Mouse (Mus musculus): Measurements from ENCODE around the gene Fam180a.
A peak's percentile ranks its signal among the peaks of the same experiment; 100 is the strongest.

Fam180a gene

DNA sequence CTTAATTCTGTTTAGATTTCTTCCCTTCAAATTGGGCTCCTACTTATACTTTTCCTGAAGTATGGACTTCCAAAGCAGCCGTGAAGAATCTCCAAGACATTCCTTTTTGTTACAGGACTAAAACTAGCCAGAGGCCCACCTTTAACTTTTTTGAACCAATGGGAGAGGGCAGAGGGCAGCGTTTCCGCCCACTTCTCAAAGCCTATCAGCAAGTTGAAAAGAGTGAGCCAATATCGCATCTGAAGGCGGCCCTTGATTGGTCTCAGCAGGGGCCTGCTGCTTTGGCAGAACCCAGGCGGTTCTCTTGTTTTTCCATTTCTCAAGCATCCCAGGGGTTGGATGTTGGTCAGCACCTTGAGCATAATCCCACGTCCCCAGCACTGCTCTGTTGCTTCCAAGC is 17.9 kb downstream of the Fam180a start, which contains the start of gene Slc13a4:
Gene Slc13a4 (minus strand): TSS at position 95 of the 400 bp plus-strand sequence.
- DNase-seq = no peak

DNA sequence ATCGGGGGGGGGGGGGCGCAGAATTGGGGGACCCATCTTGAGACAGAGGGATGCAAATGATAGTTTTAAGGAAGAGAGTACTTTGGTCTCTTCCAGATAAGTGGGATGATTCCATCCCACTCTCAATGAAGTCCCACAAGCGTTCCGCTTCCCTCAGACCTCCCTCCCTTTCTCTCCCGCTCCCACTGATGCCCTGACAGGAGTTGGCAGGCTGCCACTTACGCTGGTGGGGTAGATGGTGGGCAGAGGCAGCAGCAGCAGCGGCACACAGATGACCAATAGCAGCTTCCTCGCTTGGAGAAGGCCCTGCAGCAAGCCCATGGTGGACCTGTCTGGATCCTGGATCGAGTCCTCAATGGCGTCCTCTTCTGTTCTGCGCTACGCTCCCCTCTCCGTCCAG is 18.8 kb downstream of the Fam180a start:
- DNase-seq = peak; percentile 41 to 47

DNA sequence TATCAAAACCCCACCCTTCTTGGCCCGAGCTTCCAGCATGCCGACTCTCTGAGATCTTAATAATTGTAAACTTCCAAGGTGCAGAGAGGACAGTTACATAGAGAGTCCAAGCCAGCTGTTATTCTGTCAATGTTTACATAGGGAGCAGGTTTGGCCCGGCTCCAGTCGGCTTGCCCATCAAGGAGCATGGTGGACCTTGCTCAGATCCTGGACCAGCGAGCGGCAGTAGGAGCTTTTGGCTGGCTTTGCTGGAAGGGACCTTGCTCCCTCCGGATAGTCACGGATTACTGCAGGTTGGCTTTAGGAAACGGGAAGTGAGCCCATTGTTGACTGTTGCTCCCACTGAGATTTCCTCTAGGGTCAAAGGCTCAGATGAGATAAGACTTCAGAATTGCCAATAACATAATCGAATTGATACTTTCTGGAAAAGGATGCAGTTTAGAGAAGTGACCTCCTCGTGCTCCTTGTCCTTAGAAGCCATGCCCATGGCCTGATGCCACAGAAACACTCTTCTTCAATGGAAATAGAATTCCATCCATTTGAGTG is 22.5 kb downstream of the Fam180a start:
- DNase-seq = no peak

DNA sequence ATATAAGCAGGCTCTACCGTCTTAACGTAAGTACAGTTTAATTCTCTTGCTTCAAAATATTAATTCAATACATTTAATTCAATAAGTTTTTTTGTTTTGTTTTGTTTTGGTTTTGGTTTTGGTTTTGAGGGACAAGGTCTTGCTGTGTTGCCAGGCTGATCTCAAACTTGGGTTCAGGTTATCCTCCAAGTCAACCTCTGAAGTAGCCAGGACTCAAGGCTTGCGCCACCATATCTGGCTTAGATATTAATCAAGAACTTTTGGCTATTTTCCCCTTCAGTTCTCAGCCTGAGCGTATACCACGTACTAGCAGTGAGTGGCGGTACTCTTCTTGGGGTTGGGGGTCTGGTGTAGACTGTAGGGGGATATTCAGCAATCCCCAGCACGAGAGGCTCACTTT is 23.4 kb downstream of the Fam180a start:
- DNase-seq = no peak

DNA sequence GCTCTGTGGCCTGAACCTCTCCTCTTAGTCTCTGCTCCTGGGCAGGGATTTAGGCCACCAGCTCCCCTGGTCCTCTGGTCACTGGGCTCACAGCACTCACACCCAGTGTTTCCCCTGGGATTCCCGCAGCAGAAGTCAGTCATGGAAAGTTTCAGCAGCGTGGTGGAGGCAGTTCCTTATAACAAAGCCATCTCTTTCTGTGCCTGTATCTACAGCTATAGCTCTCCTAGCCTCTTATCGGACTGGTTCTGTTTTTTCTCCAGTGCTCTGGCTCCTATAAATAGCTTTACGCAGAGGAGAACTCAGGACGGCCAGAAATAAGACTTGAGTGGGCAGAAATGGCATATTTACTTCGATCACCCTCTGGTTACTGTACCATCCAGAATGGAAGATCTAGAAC is 27.6 kb downstream of the Fam180a start:
- no peak for DNase-seq

DNA sequence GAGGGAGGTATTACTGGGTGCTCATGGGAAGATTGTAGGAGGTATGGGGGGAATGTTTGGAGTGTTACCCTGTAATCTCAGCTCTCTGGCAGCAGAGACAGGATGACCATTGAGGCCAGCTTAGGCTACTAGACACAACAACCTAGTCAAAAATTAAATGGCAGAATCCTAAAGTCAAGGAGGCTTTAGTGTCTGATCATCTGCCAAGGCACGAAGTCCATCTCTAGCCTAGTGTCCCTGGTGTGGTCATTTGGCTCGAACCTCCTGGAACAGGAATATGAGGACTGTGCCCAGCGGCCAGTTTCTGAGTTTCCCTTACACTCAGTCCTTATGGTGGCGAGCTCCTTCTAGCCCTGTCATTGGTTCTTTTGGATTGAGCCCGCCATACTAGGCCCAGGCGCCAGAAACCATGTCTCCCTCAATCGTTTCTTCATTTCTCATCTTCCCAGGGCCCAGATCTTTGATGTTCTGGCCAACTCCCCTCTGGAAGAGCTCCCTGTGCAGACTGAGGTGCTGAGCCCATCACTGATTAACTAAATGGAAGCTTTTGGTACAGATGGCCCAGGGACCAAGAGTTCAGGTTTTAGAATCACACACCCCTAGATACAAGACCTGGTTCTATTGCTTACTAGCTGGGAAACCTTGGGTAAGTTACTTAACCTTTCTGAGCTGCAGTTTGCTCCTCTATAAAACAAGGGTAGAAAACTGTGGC is 28.3 kb downstream of the Fam180a start:
- no peak for DNase-seq

DNA sequence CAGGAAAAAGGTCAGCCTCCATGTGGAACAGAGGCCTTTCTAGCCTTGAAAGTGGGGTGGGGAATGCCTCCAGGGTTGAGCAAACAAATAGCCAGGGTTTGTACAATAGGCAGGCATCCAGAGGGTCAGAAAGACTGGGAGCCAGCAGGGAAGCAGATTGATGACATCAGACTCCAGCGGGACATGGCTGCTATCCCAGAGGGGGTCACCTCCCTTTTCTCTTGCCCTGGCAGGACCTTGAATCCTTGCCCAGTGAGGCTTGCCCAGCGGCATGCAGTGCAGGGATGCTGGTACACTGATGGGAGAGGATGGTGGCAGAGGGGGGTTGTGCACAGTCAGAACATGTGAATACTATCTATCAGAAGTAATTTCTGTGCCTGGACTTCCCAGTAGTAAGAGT is 28.9 kb downstream of the Fam180a start:
- peak; percentile 29 to 48 for DNase-seq

DNA sequence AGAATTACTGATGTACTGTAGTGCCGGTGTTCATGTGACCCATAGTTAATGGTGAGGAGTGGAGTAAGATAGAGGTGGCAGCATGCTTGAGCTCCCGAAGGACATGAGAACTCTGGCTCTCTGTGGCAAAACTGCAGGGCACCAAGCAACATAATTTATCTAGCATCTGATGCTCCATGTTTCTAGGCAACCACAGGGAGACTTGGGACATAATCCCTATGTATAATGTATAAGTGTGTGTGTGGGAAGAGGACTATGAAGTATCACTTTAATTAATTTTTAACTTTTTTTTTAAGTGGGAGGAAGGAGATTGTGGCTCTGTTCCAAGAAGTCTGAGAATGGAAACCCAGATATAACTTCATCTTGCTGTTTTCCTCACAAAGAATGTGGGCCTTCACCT is 31.0 kb downstream of the Fam180a start:
- DNase-seq = no peak

DNA sequence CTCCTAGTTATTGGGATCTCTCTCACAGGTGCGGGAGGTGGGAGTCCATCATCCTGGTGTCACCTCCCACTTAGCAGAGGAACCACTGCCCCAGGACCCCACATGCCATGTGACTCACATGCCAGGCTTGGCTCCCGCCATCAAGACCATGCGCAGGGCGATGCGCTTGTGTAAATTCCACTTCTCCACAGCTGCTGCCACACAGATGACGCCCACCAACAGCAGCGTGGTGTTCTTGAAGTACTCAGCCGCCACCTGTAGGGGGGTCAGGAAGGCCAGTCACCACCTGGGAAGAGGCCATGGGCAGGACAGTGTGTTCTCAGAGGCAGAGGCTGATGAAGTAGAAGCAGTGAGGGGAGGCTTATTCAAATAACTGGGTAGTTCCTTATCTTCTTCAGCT is 36.3 kb downstream of the Fam180a start:
- no peak for DNase-seq

DNA sequence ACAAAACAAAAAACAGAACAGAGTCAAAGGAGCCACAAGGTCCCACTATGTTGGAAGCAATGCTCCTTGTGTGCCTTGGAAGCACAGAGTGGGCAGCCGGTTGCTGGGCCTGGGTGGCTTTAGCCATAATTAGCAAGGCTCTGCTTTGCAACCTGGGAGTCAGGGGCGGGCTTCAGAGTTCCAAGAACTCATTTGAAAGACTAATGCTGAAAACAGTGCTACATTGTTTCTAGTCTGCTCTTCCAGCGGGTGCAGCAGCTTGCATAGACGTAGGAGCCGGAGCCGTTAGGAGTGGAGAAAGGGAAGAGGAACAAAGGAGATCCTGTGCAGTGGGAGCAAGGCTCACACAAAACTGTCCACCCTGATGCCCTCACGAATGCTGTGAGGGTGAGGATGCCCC is 37.0 kb downstream of the Fam180a start:
- peak in 1 of 2 experiments; percentile 7 for DNase-seq

DNA sequence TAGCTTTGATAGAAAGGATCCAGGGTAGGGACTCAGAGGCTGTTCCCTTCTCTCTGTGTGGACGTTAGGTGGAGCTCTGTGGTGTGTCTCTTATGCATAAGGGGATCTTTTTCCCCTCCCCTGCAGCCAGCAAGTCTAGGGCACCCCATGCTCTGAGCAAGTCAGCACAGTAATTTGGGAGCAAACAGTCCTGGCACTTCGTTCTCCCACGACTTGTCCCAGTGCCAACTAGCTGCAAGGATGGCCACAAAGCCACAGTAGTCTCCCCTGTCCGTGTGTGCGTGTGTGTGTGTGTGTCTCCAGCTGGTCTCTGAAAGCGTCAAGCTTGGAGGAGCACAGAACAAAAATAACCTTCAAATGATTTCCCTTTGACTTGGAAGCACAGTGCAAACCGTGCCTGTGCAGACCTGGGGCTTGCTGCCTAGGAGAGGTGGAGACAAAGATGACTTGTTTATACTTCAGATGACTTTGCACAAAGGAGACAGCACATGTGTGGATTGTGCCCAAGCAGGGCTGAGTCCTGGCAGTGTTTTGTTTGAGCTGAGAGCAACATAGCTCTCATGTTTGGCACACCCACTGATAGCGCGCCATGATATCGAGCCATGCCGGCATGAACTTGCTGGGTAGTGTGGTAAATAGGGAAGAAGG is 37.7 kb downstream of the Fam180a start:
- peak; percentile 78 to 82 for DNase-seq

DNA sequence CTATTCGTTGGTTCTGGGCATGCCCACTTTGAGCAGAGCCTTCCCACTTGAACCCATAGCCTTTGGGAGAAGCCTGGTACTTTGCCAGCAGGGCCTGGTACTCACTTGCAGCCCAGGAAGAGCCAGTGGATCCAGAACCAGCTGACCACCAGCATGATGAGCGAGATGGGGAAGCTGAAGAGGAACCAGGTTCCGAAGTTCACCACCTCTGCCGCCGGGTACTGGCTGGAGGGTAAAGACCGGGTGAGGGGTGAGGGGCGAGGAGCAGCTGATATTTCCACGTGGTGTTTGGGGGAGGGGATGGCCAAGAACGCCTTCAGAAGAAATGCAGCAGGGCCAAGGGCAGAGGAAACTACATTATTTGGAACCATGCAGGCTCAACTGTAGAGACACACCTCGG is 46.6 kb downstream of the Fam180a start:
- DNase-seq = no peak

DNA sequence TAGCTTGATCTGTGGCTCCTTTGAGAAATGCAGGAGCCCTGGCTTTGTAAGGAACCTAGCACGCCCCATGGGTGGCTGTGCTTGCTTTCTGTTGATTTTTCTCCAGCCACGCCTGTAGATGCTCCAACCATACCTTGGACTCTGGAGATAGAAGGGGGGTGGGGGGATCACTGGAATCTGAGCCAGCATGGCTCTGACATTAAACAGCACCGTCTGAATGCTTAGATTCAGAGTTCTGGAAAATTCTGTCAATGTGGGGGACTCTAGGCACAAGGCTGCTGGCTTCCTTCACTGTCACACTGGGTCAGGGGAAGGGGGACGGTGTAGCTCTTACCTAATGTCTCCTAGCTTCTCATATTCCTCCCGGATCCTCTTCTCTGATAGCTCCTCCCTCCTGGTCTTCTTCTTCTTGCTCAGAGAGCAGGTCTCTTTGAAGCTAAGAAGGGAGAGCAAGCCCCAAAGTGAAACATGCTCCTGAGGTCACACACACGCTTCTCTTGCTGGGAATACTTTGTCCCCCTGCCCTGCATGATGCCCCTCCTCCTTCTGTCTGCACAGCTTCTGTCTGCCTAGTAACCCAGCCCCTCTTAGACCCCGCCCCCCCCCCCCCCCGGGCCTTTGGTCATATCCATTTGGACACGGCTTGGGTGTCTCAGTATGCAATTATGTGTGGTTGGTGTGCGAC is 47.9 kb downstream of the Fam180a start:
- DNase-seq = no peak

DNA sequence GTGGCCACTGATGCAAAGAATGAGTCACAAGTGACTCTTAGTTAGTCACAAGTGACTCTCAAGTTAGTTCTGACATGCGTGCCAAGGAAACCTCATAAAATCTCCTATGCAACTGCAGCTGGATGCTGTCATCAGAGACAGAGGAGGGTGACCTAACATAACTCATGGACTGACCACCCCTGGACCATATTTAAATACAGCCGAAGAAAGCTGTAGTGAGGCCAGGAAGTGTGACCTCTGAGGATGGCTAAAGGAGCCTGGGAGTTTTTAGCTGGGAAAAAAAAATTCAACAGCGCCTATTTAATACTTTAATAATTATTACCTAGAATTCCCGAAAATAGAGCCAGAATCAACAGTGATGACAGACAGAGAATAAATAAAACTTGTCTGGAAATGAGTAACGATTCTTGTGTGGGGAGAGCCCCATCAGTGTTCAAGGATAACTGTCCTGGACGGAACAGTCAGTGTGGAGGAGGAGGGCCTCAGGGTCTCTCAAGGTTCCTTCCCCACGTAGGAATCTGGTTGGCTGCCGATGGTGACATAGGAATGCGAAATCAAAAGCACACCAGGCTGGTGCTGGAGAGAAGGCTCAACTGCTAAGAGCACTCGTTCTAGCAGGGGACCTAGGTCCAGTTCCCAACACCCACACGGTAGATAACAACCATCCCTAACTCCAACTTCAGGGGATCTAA is 52.4 kb downstream of the Fam180a start:
- DNase-seq = no peak

DNA sequence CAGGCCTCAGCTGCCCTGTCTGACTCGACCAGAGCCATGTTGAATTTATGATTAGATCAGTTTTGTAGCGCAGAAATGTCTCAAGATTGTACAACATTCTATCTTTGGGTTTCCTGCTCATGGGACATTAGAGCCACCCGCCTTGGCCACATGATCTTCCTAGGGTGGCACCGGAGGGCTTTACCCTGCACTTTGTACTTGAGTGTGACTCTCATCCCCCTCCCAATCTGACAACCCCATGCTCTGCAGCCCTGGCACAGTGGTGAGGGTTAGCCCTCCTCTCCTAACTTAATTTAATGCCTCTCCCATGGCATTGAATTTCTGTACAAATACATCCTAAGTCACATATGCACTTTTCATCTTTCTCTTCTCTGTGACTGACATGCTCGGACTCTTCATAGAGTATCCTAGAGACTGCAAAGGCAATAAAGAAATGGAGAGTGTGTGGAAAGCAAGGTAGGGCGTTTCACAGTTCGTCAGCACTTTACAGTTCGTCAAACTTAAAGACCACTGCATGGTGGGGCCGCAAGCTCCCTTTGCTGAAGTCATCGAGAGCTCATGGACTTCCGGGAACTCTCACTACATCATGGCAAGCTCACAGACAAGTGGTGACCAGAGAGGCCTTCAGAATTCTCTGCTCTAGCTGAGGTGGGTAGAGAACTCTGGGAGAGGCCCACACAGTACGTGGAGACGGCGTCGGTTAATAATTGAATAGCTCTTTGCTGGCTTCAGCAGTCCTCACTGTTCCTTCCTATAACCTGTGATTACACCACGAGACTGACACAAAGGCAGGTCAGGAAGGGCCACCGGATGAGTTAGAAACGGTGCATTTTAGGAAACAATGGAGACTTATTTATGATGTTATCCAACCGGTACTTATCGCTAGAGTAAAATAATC is 53.8 kb downstream of the Fam180a start:
- no peak for DNase-seq

DNA sequence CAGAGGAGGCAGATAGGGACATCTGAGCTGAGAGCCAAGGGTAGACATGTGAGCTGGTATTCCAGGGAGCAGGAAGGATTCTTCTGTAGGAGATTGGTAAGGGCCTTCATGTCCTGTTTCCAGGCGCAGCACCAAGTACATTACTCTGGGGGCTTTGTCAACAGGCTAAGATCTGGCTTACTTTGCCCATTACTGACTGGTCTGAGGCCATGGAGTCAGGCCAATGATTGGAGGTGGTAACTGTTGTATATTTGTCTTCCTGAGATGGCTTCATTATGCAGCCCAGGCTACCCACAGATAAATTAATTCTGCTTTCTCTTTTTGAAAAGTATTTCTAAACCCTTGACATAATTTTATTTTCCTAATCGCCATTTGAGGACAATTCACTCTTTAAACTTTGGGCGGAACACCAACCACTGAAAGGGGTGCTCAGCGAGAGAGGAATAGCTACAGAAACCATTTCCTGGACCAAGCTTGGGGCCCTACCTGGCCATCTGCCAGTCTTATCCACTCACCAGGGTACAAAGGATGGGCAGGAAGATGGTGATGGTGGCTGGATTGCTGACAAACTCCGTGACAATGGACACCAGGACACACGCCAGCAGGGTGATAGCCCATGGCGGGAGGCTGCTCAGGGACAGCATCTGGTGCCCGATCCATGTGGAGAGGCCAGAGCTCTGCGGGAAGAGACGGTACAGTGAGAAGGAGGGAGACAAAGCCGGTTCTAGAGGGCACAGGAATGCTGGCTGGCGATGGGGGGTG is 54.7 kb downstream of the Fam180a start:
- DNase-seq = peak; percentile 56 to 68

DNA sequence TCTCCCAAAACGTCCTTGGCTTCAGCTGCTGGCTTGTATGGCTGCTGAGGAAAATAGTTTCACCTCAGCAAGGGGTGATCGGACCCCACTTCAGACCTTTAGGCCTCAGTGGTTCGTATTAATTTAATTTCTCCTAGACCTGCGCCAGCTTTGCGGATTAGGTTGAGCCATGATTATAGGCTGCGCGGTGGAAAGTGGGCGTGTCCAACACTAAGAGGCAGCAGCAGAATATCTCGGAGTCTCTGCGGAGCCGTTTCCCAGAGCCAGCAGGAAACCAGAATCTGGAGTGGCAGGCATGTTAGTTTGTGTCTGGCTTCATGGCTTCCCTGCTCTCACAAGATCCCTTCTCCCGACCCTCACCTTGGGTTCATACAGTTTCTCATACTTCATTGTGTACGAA is 56.3 kb downstream of the Fam180a start:
- peak in 1 of 2 experiments; percentile 28 for DNase-seq

DNA sequence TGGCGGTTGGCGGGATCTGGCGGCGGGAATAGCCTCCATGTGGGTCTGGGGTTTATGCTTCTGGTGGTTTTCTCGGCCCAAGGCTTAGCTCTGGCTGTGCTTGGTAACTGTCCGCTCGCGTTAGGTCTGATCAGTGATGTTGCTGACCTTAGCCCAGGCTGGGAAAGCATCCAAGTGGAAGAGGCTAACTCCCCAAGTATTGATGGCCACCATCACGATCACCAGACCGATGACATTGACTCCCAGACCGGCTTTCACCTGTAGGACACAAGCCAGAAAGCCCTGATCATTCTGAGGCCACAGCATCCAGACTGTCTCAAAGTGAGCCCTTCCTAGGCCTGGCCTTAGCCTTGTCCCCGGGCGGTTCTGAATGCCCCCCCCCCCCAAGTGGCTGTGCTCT is 57.2 kb downstream of the Fam180a start:
- DNase-seq = peak in 1 of 2 experiments; percentile 35

DNA sequence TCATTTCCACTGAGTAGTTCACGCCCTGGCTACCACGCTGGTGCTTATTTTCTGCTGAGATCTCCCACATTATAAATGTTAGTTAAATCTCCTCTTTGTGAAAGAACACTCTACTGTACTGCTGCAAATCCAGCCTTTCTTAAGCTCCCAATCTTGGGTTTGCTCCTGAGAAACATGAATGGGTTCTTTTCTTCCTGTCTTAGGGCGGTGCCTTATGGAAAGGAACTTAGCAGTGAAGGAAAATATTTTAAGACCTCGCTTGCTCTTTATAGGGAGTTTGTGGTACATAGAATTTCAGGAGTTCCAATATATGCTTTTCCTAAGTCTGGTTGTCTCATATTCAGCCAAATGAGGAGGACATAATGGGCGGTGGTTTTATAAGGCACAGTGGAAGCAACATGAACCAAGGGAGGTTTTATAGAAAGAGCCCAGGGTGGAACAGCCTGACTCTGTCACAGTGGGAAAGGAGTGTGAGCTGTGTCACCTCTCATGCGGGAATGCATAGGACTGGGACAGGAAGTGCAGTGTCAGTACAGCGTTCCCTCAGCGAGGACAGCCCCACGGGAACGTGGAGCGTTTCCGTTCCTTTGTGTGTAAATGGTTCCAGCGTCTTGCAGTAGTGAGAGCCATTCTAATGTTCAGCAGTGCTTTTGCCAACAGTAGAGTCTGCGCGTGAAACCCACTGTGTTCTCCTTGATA is 60.2 kb downstream of the Fam180a start:
- no peak for DNase-seq
